Mouse (Mus musculus) A20 (cell line): ENCODE measurements at regions not wholly inside any gene's neighbourhood (a gene's known extent, or its start where the extent isn't known, plus 50 kb on each side); places are given as distances from the start of the nearest gene placed in this dataset.

Source experiments
- DNase-seq: peaks from one replicate; pipeline ENCODE4 v3.0.0-alpha.2; 2011; ENCODE audit warnings: low read depth, low spot score

DNA sequence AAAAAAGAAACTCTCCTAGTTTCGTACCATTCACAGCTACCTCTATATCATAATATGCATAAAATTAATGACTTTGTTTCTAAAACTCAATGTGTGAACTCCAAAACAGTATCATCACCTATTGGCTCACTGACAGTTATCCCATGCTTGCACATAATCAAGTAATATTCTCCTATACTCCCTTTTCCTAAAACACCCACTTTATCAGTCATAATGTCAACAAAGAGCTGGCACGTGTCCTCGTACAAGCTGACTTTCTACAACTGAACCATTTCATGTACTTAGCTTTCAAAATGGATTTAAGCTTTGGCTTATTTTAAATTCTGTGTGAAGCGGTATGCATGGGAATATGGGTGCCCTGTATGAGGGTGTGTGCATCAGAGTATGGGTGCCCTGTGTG is 58.0 kb upstream of the Golim4 start:
- DNase-seq: no peak

DNA sequence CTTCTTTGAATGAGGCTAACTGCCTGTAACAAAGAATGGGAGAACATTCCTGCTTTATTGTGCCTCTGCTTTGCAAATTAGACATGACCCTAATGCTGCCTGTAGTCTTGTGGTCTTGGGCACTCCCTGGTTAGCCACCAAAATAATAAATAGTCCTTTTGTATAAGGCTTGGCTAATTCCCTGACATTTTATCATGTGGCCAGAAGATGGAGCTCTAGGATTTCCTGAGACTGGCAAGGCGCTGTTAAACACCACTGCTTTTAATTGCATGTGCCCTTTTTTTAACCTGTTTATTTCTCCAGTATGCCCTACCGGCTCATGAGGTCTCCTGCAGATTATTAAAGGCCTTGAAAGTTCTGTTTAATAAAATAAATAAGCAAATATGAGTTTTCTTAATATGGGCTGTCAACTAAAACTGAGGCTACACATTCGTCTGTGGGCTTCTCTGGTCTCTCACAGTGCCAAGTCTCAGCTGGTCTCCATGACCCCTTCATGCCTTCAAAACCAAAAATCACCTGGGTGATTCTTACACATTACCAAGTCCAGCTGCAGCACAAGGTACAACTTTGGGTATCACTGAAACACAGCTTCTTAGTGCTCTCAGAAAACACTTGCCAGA is 51.9 kb upstream of the Golim4 start:
- DNase-seq: peak; percentile 67
